Mouse (Mus musculus): ENCODE data around the gene Mlx.

GRCm38 (mm10) chr11:101118105-101118504 lies 31.0 kb downstream of the Mlx start:
- TF ChIP-seq CTCF (IDR thresholded peaks at IDR 0.05; ENCODE audit: extremely low read depth, insufficient read depth, insufficient read length, insufficient replicate concordance) (no peak), POLR2A (IDR thresholded peaks at IDR 0.05; ENCODE audit: low read depth, low read length) (no peak)

All from spleen, adult 2 months (tissue).